Mouse (Mus musculus) forebrain, embryonic 13.5 days (tissue): ENCODE measurements around the gene Spink2. TPM values are rescaled to one million over a fixed set of nuclear protein-coding genes. Genes with fewer than 3 reads are reported as not detected.

Experiments
- ATAC-seq: fragments of 200-750 bp; cut with Nextera tagmentation; 2 replicates; pipeline ENCODE4 v1.8.0; 2017
- H3K27ac ChIP-seq: fragments of 300-500 bp; sonication (generic); 2 replicates; pipeline ENCODE4 v1.5.1; 2015; ENCODE audit warnings: inconsistent platforms, mild to moderate bottlenecking, moderate library complexity
- H3K27me3 ChIP-seq: fragments of 300-500 bp; sonication (generic); 2 replicates; pipeline ENCODE4 v1.6.1; 2015; ENCODE audit warnings: mild to moderate bottlenecking, inconsistent platforms
- H3K36me3 ChIP-seq: fragments of 300-500 bp; sonication (generic); 2 replicates; pipeline ENCODE4 v1.6.1; 2015; ENCODE audit warnings: mild to moderate bottlenecking, inconsistent platforms; ENCODE audit not compliant: poor library complexity, severe bottlenecking
- H3K4me1 ChIP-seq: fragments of 300-500 bp; sonication (generic); 2 replicates; pipeline ENCODE4 v1.6.1; 2015; ENCODE audit warnings: inconsistent platforms
- H3K4me2 ChIP-seq: fragments of 300-500 bp; sonication (generic); 2 replicates; pipeline ENCODE4 v1.6.1; 2015; ENCODE audit warnings: inconsistent platforms, mild to moderate bottlenecking, moderate library complexity
- H3K4me3 ChIP-seq: fragments of 300-500 bp; sonication (generic); 2 replicates; pipeline ENCODE4 v1.5.1; 2015; ENCODE audit warnings: mild to moderate bottlenecking, inconsistent platforms
- H3K9ac ChIP-seq: fragments of 300-500 bp; sonication (generic); 2 replicates; pipeline ENCODE4 v1.6.1; 2015; ENCODE audit warnings: mild to moderate bottlenecking, inconsistent platforms
- H3K9me3 ChIP-seq: fragments of 300-500 bp; sonication (generic); replicated peaks from 2 replicates; pipeline ENCODE4 v1.6.1; 2016; ENCODE audit warnings: inconsistent platforms
- WGBS: fragments of 180-500 bp; shearing (Covaris S2); methylation state at CpG from one replicate; pipeline ENCODE4 v1.1.7; 2015; 5-methylcytosine and 5-hydroxymethylcytosine counted together
- polyA plus RNA-seq: library from polyadenylated mRNA; unstranded; fragments of >200 nt; fragmentation: Nextera tagmentation; extraction: Ambion mirVana; gene quantifications from 2 replicates; pipeline ENCODE4 v1.2.1, GENCODE M21; 2015

The Spink2 gene
- polyA plus RNA-seq, result 0.94 and 1.4 TPM in 2 replicates

- peak; percentile 38; the same call in 1 of the 2 replicates for ATAC-seq
- Histone ChIP-seq H3K9me3 (no peaks in the 10 kb centered on the region), H3K4me1 (peaks cover 7% of the 10 kb centered on the region), H3K27ac (no peak within 1 kb of the TSS), H3K4me2 (peak within 1 kb of the TSS; percentile 62), H3K9ac (peak within 1 kb of the TSS; percentile 46; the same call in 1 of the 2 replicates), H3K36me3 (no peaks in the 10 kb centered on the region), H3K27me3 (peaks cover 4% of the 10 kb centered on the region; the same call in 1 of the 2 replicates), H3K4me3 (peak within 1 kb of the TSS; percentile 27)
- 6% methylated on average over 15 of the region's 18 CpGs for WGBS
Observed at GRCm38 (mm10) chr5:77211236-77211635, at the start of gene Spink2. Gene Spink2, minus strand, starts transcription at chr5:77211471.

GRCm38 (mm10) chr5:77260141-77260540 lies 48.9 kb upstream of the Spink2 start:
- peaks cover 3% of the 10 kb centered on the region; the same call in 1 of the 2 replicates for H3K4me1 ChIP-seq
- 66% methylated on average over 6 of the region's 6 CpGs for WGBS
- no peak overlapping the region for H3K4me3 ChIP-seq
- H3K27me3 ChIP-seq, result no peaks in the 10 kb centered on the region
- no peak for ATAC-seq
- no peak overlapping the region for H3K27ac ChIP-seq
- H3K9me3 ChIP-seq, result no peaks in the 10 kb centered on the region
- H3K4me2 ChIP-seq, result no peak overlapping the region
- no peak overlapping the region for H3K9ac ChIP-seq
- H3K36me3 ChIP-seq, result no peaks in the 10 kb centered on the region

- peaks cover 3% of the 10 kb centered on the region; the same call in 1 of the 2 replicates for H3K4me1 ChIP-seq
- H3K4me3 ChIP-seq, result no peak overlapping the region
- H3K9ac ChIP-seq, result no peak overlapping the region
- no peaks in the 10 kb centered on the region for H3K9me3 ChIP-seq
- no peak overlapping the region for H3K27ac ChIP-seq
- no peaks in the 10 kb centered on the region for H3K27me3 ChIP-seq
- no peak overlapping the region for H3K4me2 ChIP-seq
- ATAC-seq, result no peak
- no peaks in the 10 kb centered on the region for H3K36me3 ChIP-seq
Observed at GRCm38 (mm10) chr5:77259315-77259714, 48.0 kb upstream of the Spink2 start.

- WGBS, result 84% methylated on average over 3 of the region's 3 CpGs
- Histone ChIP-seq H3K4me1 (peaks cover 3% of the 10 kb centered on the region; the same call in 1 of the 2 replicates), H3K4me2 (no peak overlapping the region), H3K9ac (no peak overlapping the region), H3K36me3 (no peaks in the 10 kb centered on the region), H3K4me3 (no peak overlapping the region), H3K9me3 (no peaks in the 10 kb centered on the region), H3K27ac (no peak overlapping the region), H3K27me3 (no peaks in the 10 kb centered on the region)
- ATAC-seq, result no peak
Observed at GRCm38 (mm10) chr5:77257603-77258002, 46.3 kb upstream of the Spink2 start.

- no peaks in the 10 kb centered on the region for H3K27me3 ChIP-seq
- no peak for ATAC-seq
- no peaks in the 10 kb centered on the region for H3K36me3 ChIP-seq
- no peaks in the 10 kb centered on the region for H3K4me1 ChIP-seq
- H3K4me2 ChIP-seq, result no peak overlapping the region
- H3K4me3 ChIP-seq, result no peak overlapping the region
- WGBS, result 78% methylated on average over 3 of the region's 3 CpGs
- no peaks in the 10 kb centered on the region for H3K9me3 ChIP-seq
- no peak overlapping the region for H3K27ac ChIP-seq
- H3K9ac ChIP-seq, result no peak overlapping the region
Observed at GRCm38 (mm10) chr5:77254402-77254801, 43.1 kb upstream of the Spink2 start.

GRCm38 (mm10) chr5:77253154-77253553 lies 41.9 kb upstream of the Spink2 start:
- no peak overlapping the region for H3K27ac ChIP-seq
- WGBS, result 77% methylated on average over 1 of the region's 1 CpGs

GRCm38 (mm10) chr5:77252115-77252827 lies 41.0 kb upstream of the Spink2 start:
- Histone ChIP-seq H3K9me3 (no peaks in the 10 kb centered on the region), H3K4me1 (no peaks in the 10 kb centered on the region), H3K9ac (no peak overlapping the region), H3K4me2 (no peak overlapping the region), H3K36me3 (no peaks in the 10 kb centered on the region), H3K27me3 (no peaks in the 10 kb centered on the region), H3K27ac (no peak overlapping the region), H3K4me3 (no peak overlapping the region)
- WGBS, result 69% methylated on average over 8 of the region's 8 CpGs
- ATAC-seq, result no peak

More at GRCm38 (mm10) chr5:77253154-77253553, 41.9 kb upstream of the Spink2 start:
- ATAC-seq, result no peak
- Histone ChIP-seq H3K36me3 (no peaks in the 10 kb centered on the region), H3K9ac (no peak overlapping the region), H3K4me3 (no peak overlapping the region), H3K4me1 (no peaks in the 10 kb centered on the region), H3K9me3 (no peaks in the 10 kb centered on the region), H3K4me2 (no peak overlapping the region), H3K27me3 (no peaks in the 10 kb centered on the region)

- H3K27me3 ChIP-seq, result no peaks in the 10 kb centered on the region
- H3K9me3 ChIP-seq, result no peaks in the 10 kb centered on the region
- H3K9ac ChIP-seq, result no peak overlapping the region
- no peak overlapping the region for H3K4me3 ChIP-seq
- ATAC-seq, result no peak
- H3K4me2 ChIP-seq, result no peak overlapping the region
- H3K27ac ChIP-seq, result no peak overlapping the region
- WGBS, result 34% methylated on average over 5 of the region's 5 CpGs
- no peaks in the 10 kb centered on the region for H3K4me1 ChIP-seq
- H3K36me3 ChIP-seq, result no peaks in the 10 kb centered on the region
Observed at GRCm38 (mm10) chr5:77251656-77252055, 40.4 kb upstream of the Spink2 start.

- ATAC-seq, result no peak
- H3K4me3 ChIP-seq, result no peak overlapping the region
- 71% methylated on average over 9 of the region's 9 CpGs for WGBS
Observed at GRCm38 (mm10) chr5:77250083-77250482, 38.8 kb upstream of the Spink2 start.

GRCm38 (mm10) chr5:77245787-77246671 lies 34.8 kb upstream of the Spink2 start:
- peak overlapping the region; percentile 52 for H3K4me2 ChIP-seq
- peak overlapping the region; percentile 20 for H3K4me3 ChIP-seq
- 21% methylated on average over 26 of the region's 26 CpGs for WGBS
- no peaks in the 10 kb centered on the region for H3K27me3 ChIP-seq
- peak; percentile 57; the same call in 1 of the 2 replicates for ATAC-seq
- peak overlapping the region; percentile 3; the same call in 1 of the 2 replicates for H3K9ac ChIP-seq
- no peaks in the 10 kb centered on the region for H3K36me3 ChIP-seq
- no peak overlapping the region for H3K27ac ChIP-seq
- peaks cover 12% of the 10 kb centered on the region for H3K4me1 ChIP-seq
- no peaks in the 10 kb centered on the region for H3K9me3 ChIP-seq

More at GRCm38 (mm10) chr5:77250083-77250482, 38.8 kb upstream of the Spink2 start:
- Histone ChIP-seq H3K36me3 (no peaks in the 10 kb centered on the region), H3K4me2 (no peak overlapping the region), H3K27ac (no peak overlapping the region), H3K9me3 (no peaks in the 10 kb centered on the region), H3K27me3 (no peaks in the 10 kb centered on the region), H3K9ac (no peak overlapping the region), H3K4me1 (peaks cover 12% of the 10 kb centered on the region)

- H3K27ac ChIP-seq, result no peak overlapping the region
- no peaks in the 10 kb centered on the region for H3K27me3 ChIP-seq
- H3K4me2 ChIP-seq, result peak overlapping the region; percentile 52
- peaks cover 12% of the 10 kb centered on the region for H3K4me1 ChIP-seq
- H3K9ac ChIP-seq, result peak overlapping the region; percentile 3; the same call in 1 of the 2 replicates
- no peaks in the 10 kb centered on the region for H3K36me3 ChIP-seq
- H3K4me3 ChIP-seq, result peak overlapping the region; percentile 20
- no peaks in the 10 kb centered on the region for H3K9me3 ChIP-seq
- 31% methylated on average over 7 of the region's 7 CpGs for WGBS
- ATAC-seq, result no peak
Observed at GRCm38 (mm10) chr5:77245463-77245786, 34.2 kb upstream of the Spink2 start.
